In genomic region chr1:88708646-88709305, GRCm38 (mm10) we compare ENCODE assay signal across 15 mouse cellular contexts. TPM values are rescaled to one million over a fixed set of nuclear protein-coding genes. Genes with fewer than 3 reads are reported as not detected.
DNase-seq lines count a peak whose midpoint lies in the region; ATAC-seq and TF ChIP-seq lines count a peak whose summit lies in the region.
"Had no signal": no experiment of that assay in that cellular context is flagged by ENCODE, and none has a peak within 500 bp of the region (broad histone marks: within the 10 kb centered on the region; RNA-seq: fewer than 3 reads in every experiment).

No protein-coding gene starts in this region.

- TF ChIP-seq POLR2A in thymus, adult 2 months (IDR thresholded peaks at IDR 0.05; ENCODE audit: control insufficient read depth, extremely low read depth, insufficient read depth, low read length, poor library complexity): no peak

- H3K27me3 ChIP-seq in hindbrain, embryonic 11.5 days (ENCODE audit: control insufficient read depth, insufficient read depth, low read length): no peaks in the 10 kb centered on the region
- peaks cover 6% of the 10 kb centered on the region; the same call in 1 of the 2 replicates for H3K27me3 ChIP-seq in hindbrain, embryonic 10.5 days (ENCODE audit: insufficient read depth, poor library complexity, severe bottlenecking)
- no peaks in the 10 kb centered on the region for H3K27me3 ChIP-seq in hindbrain, embryonic 16.5 days (replicated peaks; ENCODE audit: control insufficient read depth, insufficient read depth, low read length)
- H3K27me3 ChIP-seq in thymus, adult 2 months (ENCODE audit: control insufficient read depth, insufficient read depth, low read length): no peaks in the 10 kb centered on the region
- H3K27me3 ChIP-seq: heart, embryonic 15.5 days had no signal

- no peaks in the 10 kb centered on the region for H3K9me3 ChIP-seq in hindbrain, embryonic 11.5 days (ENCODE audit: control insufficient read depth, low read length)
- no peaks in the 10 kb centered on the region for H3K9me3 ChIP-seq in hindbrain, embryonic 10.5 days
- no peaks in the 10 kb centered on the region for H3K9me3 ChIP-seq in hindbrain, embryonic 16.5 days (ENCODE audit: control insufficient read depth, low read length)
- H3K9me3 ChIP-seq: heart, embryonic 15.5 days; limb, embryonic 10.5 days had no signal

- ATAC-seq in hindbrain, embryonic 11.5 days (ENCODE audit: low FRiP score): no peak
- no peak for ATAC-seq in hindbrain, embryonic 16.5 days
- ATAC-seq: intestine, postnatal 0 days had no signal

- no peak overlapping the region for H3K4me2 ChIP-seq in hindbrain, embryonic 11.5 days (replicated peaks; ENCODE audit: low read depth, low read length)
- H3K4me2 ChIP-seq in hindbrain, embryonic 16.5 days (ENCODE audit: low read length): no peak overlapping the region
- H3K4me2 ChIP-seq: heart, embryonic 15.5 days had no signal

- no peak for TF ChIP-seq CTCF in thymus, adult 2 months (IDR thresholded peaks at IDR 0.05; ENCODE audit: borderline replicate concordance, control insufficient read depth, extremely low read depth, insufficient read depth, low read length, poor library complexity)

- 66% methylated on average over 9 of the region's 9 CpGs for WGBS in hindbrain, embryonic 11.5 days
- 68% methylated on average over 9 of the region's 9 CpGs for WGBS in hindbrain, embryonic 10.5 days
- WGBS in hindbrain, embryonic 16.5 days: 34% methylated on average over 9 of the region's 9 CpGs
- 61% methylated on average over 9 of the region's 9 CpGs for WGBS in thymus, adult 2 months

- H3K27ac ChIP-seq in hindbrain, embryonic 11.5 days (ENCODE audit: low read depth, low read length): no peak overlapping the region
- no peak overlapping the region for H3K27ac ChIP-seq in hindbrain, embryonic 10.5 days
- H3K27ac ChIP-seq in hindbrain, embryonic 16.5 days (ENCODE audit: low read depth, low read length): peak overlapping the region; percentile 51; the same call in 1 of the 2 replicates
- H3K27ac ChIP-seq in thymus, adult 2 months (ENCODE audit: control insufficient read depth, insufficient read depth, low read length): no peak overlapping the region; the same call in 1 of the 2 replicates
- H3K27ac ChIP-seq: heart, embryonic 15.5 days; limb, embryonic 10.5 days had no signal

- DNase-seq in hindbrain, embryonic 11.5 days (ENCODE audit: low spot score): peak; percentile 6
- no peak for DNase-seq in hindbrain, embryonic 10.5 days (ENCODE audit: low spot score)
- peak; percentile 86 for DNase-seq in T-cell, adult 2 months (ENCODE audit: low spot score)
- peak; percentile 56 for DNase-seq in thymus, adult 2 months
- no peak for DNase-seq in heart, adult 11 months
- DNase-seq in adipocyte (ENCODE audit: low spot score): no peak
- no peak for DNase-seq in left cerebral cortex, postnatal 36 days (ENCODE audit: low spot score in 2 of 2)
- DNase-seq: adrenal gland, adult 8-10 months; gastrocnemius, postnatal 14 days; lung, adult 2 months had no signal

- H3K9ac ChIP-seq in hindbrain, embryonic 11.5 days (ENCODE audit: low read depth, low read length): no peak overlapping the region
- H3K9ac ChIP-seq in hindbrain, embryonic 16.5 days (ENCODE audit: low read depth, low read length): no peak overlapping the region
- H3K9ac ChIP-seq: heart, embryonic 15.5 days had no signal

- no peak overlapping the region for H3K4me3 ChIP-seq in hindbrain, embryonic 11.5 days (ENCODE audit: low read depth, low read length)
- no peak overlapping the region for H3K4me3 ChIP-seq in hindbrain, embryonic 10.5 days
- no peak overlapping the region for H3K4me3 ChIP-seq in hindbrain, embryonic 16.5 days (ENCODE audit: low read length)
- no peak overlapping the region for H3K4me3 ChIP-seq in thymus, adult 2 months (ENCODE audit: control insufficient read depth, insufficient read depth, low read length)
- H3K4me3 ChIP-seq: erythroblast, embryonic 14.5 days; heart, embryonic 15.5 days; limb, embryonic 10.5 days had no signal

- intact Hi-C loops in left cerebral cortex, postnatal 36 days (cut with DNase I): loop anchor here (5.0 kb wide), 1 partner anchor 351 kb away; no protein-coding TSS in a partner anchor

- no peaks in the 10 kb centered on the region for H3K4me1 ChIP-seq in hindbrain, embryonic 11.5 days (replicated peaks; ENCODE audit: control insufficient read depth, insufficient read depth, low read length)
- peaks cover 23% of the 10 kb centered on the region for H3K4me1 ChIP-seq in hindbrain, embryonic 10.5 days (replicated peaks)
- H3K4me1 ChIP-seq in hindbrain, embryonic 16.5 days (ENCODE audit: control insufficient read depth, insufficient read depth, low read depth, low read length): peaks cover 11% of the 10 kb centered on the region
- H3K4me1 ChIP-seq in thymus, adult 2 months (replicated peaks; ENCODE audit: control insufficient read depth, insufficient read depth, low read length): peaks cover 19% of the 10 kb centered on the region

- H3K36me3 ChIP-seq in hindbrain, embryonic 11.5 days (ENCODE audit: control insufficient read depth, insufficient read depth, low read length): no peaks in the 10 kb centered on the region
- H3K36me3 ChIP-seq in hindbrain, embryonic 10.5 days: no peaks in the 10 kb centered on the region
- no peaks in the 10 kb centered on the region for H3K36me3 ChIP-seq in hindbrain, embryonic 16.5 days (ENCODE audit: control insufficient read depth, insufficient read depth, low read length)
- no peaks in the 10 kb centered on the region for H3K36me3 ChIP-seq in thymus, adult 2 months (ENCODE audit: control insufficient read depth, insufficient read depth, low read length)
- H3K36me3 ChIP-seq: heart, embryonic 15.5 days; limb, embryonic 10.5 days had no signal

RNA-seq across cellular contexts. Expression of gene Arl4c, which starts 6.8 kb away (rescaled TPM):
- 10.4 and 10.9 TPM in 2 replicates for polyA plus RNA-seq in hindbrain, embryonic 11.5 days (2014; fragmentation: Nextera tagmentation; extraction: Ambion mirVana)
- polyA plus RNA-seq in hindbrain, embryonic 10.5 days (2016; fragmentation: Nextera tagmentation; extraction: Ambion mirVana): 18.5 and 22.2 TPM in 2 replicates
- 37.7 and 41.2 TPM in 2 replicates for polyA plus RNA-seq in hindbrain, embryonic 16.5 days (2015; fragmentation: Nextera tagmentation; extraction: Ambion mirVana)
- polyA plus RNA-seq in thymus, adult 2 months (2012; rRNA removed): 71.3 and 98.8 TPM in 2 replicates
- 10 to 100 TPM; 31.4 to 40.0 TPM for total RNA-seq in left cerebral cortex, postnatal 36 days (2021)

Comparison
In these comparisons a context has a peak if more than half of its experiments do, and no peak if none do; other contexts are left out.
1. DNase-seq: peak in hindbrain, embryonic 11.5 days (single experiment), T-cell, adult 2 months (single experiment) and thymus, adult 2 months (single experiment); none in hindbrain, embryonic 10.5 days (single experiment), heart, adult 11 months (single experiment), adipocyte (single experiment) and left cerebral cortex, postnatal 36 days (0 of 2).